Mouse (Mus musculus) cerebellum, adult 18-20 months (tissue): ENCODE data around the gene Ceacam13.
"Not testable (repeated sequence)": the region's sequence is repeated elsewhere in the genome, so short reads cannot be mapped to it uniquely, and the experiment has no call there.

Experiments
- DNase-seq, 2 experiments: peaks; one replicate each; pipeline ENCODE4 v3.0.0; 2021

Gene Ceacam13

GRCm38 (mm10) chr7:18009589-18009988, at the start of gene Ceacam13:
TSS of gene Ceacam13 (plus strand) at chr7:18009889.
- no peak for DNase-seq

- DNase-seq, result no peak
Measured at GRCm38 (mm10) chr7:17971824-17972223, 37.9 kb upstream of the Ceacam13 start, which contains the start of gene Ceacam11. TSS of gene Ceacam11 (plus strand) at chr7:17972124.

- not testable (repeated sequence) for DNase-seq
Measured at GRCm38 (mm10) chr7:18001131-18001530, 8.6 kb upstream of the Ceacam13 start.

GRCm38 (mm10) chr7:18065629-18066028, 55.9 kb downstream of the Ceacam13 start, which contains the start of gene Ceacam12:
TSS of gene Ceacam12 (plus strand) at chr7:18065929.
- no peak for DNase-seq
